Mouse (Mus musculus) megakaryocyte, embryonic 14.5 days (primary cell): ENCODE data around the gene Cox8a. TPM values are rescaled to one million over a fixed set of nuclear protein-coding genes. Genes with fewer than 3 reads are reported as not detected.
A peak's percentile ranks its signal among the peaks of the same experiment; 100 is the strongest.

Source experiments
- H3K27me3 ChIP-seq: replicated peaks from 2 replicates; pipeline ENCODE3; 2012; ENCODE audit warnings: inconsistent platforms
- H3K36me3 ChIP-seq: replicated peaks from 2 replicates; pipeline ENCODE3; 2012; ENCODE audit warnings: low read length, inconsistent platforms, mixed read lengths
- H3K4me1 ChIP-seq: 2 replicates; pipeline ENCODE4 v1.6.1; 2012; ENCODE audit warnings: inconsistent platforms
- H3K4me3 ChIP-seq: replicated peaks from 2 replicates; pipeline ENCODE3; 2012; ENCODE audit warnings: moderate library complexity, mild to moderate bottlenecking, inconsistent platforms
- H3K9me3 ChIP-seq: 2 replicates; pipeline ENCODE4 v1.6.1; 2012; ENCODE audit warnings: inconsistent platforms
- FLI1 ChIP-seq: IDR thresholded peaks from 2 replicates; pipeline ENCODE4 v1.6.1; 2012; ENCODE audit warnings: low read length, inconsistent platforms, mixed read lengths
- GATA1 ChIP-seq: IDR thresholded peaks from 3 replicates; pipeline ENCODE4 v1.6.1; 2012; ENCODE audit warnings: mixed read lengths, low read length, inconsistent platforms, borderline replicate concordance
- polyA plus RNA-seq: library from polyadenylated mRNA; stranded (reverse); fragments of >175 nt; gene quantifications from 2 replicates; pipeline ENCODE4 v1.2.3, GENCODE M21; 2012; ENCODE audit warnings: low replicate concordance; ENCODE audit not compliant: insufficient read depth

Cox8a gene
- polyA plus RNA-seq, 1 experiment = 491 TPM

DNA sequence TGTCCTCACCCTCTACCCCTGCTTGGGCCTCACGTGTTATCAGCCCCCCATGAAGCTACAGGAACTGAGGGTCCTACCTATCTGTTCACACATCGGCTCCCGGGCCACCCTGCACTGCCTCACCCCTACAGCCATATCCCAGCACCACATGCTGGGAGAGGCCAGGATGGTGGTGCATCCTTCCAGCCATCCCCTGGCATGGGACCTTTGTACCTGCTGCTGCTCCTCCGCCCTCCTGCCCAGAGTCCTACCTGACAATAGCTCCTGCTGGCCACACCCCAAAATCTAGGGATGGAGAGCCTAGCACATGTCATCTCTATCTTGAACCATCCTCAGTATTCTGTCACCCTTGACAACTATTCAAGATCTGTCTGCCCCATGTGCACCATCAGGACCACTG is 28.4 kb downstream of the Cox8a start:
- Histone ChIP-seq H3K27me3 (peaks cover 75% of the 10 kb centered on the region), H3K36me3 (no peaks in the 10 kb centered on the region), H3K9me3 (no peaks in the 10 kb centered on the region), H3K4me1 (peaks cover 31% of the 10 kb centered on the region), H3K4me3 (peak overlapping the region; percentile 31)
- TF ChIP-seq FLI1 (no peak), GATA1 (no peak)

GRCm38 (mm10) chr19:7187157-7187556 is 30.3 kb downstream of the Cox8a start:
- Histone ChIP-seq H3K27me3 (peaks cover 76% of the 10 kb centered on the region), H3K9me3 (no peaks in the 10 kb centered on the region), H3K4me3 (peak overlapping the region; percentile 46), H3K36me3 (no peaks in the 10 kb centered on the region), H3K4me1 (peaks cover 36% of the 10 kb centered on the region)
- no peak for TF ChIP-seq FLI1
- no peak for TF ChIP-seq GATA1

DNA sequence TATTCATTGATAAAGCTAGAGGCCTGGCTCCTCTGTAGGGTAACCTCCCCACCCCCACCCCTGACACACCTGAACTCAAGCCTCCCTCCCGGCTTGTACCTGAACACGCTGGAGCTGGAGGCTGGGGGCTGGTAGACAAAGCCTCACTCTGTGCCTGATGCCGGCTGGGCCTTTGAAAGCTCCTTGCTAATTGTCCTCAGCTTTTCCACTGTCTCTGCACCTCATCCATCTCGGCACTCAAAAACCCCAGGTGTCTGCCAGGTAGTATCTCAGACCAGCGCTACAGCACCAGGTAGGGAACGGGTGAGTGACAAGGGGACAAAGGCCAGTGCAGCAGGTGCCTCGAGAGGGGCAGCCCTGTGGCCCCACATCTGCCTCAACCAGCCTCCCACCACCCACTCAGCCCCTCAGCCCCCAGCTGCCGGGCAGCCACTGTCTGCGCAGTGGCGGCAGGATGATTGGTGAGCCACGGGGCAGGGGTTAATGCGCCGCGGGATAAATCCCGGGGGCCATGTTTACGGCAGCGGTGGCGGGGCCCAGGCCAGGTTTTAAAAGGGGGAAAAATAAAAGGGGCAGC is 31.6 kb downstream of the Cox8a start:
- peaks cover 79% of the 10 kb centered on the region for H3K27me3 ChIP-seq

DNA sequence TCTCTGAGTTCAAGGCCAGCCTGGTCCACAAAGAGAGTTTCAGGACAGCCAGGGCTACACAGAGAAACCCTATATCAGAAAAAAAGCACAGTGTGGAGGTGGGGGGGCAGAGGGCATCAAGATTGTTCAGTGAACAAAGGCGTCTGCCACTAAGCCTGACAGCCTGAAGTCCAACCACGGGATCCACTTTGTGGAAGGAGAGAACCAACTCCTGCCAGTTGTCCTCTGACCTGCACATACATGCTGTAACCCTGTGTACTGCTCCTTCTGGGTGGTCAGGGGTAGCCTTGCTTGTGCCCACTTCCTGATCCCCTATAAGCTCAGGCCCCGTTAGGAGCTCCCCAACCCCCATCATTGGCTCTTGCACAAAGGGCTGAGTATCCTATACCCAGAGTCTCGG is 32.4 kb downstream of the Cox8a start:
- Histone ChIP-seq H3K9me3 (no peaks in the 10 kb centered on the region), H3K36me3 (no peaks in the 10 kb centered on the region), H3K4me1 (peaks cover 26% of the 10 kb centered on the region), H3K4me3 (no peak overlapping the region), H3K27me3 (peaks cover 86% of the 10 kb centered on the region)
- TF ChIP-seq FLI1 = no peak
- no peak for TF ChIP-seq GATA1

More for the DNA sequence above, 31.6 kb downstream of the Cox8a start:
- Histone ChIP-seq H3K4me1 (peaks cover 31% of the 10 kb centered on the region), H3K36me3 (no peaks in the 10 kb centered on the region), H3K9me3 (no peaks in the 10 kb centered on the region), H3K4me3 (no peak overlapping the region)
- no peak for TF ChIP-seq FLI1
- TF ChIP-seq GATA1 = no peak

DNA sequence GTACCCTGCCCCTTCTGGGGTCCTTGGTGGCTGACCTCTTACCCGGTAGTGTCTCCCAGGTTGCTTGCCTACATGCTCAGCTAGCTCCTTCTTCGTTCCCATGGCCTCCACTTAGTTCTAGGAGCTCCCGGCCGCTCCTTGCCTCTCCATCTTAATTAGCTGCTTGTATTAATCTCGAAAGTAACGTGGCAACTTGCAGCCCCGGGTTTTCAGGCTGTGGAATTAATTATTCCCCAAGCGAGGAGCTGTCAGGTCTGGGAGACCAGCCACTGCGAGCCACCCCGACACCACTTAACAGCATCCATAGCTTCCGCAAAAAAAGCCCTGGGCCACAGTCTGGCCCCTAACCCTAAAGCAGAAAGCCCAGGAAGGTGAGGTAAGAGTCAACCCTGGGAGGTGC is 34.0 kb downstream of the Cox8a start:
- Histone ChIP-seq H3K36me3 (no peaks in the 10 kb centered on the region), H3K4me3 (no peak overlapping the region), H3K27me3 (peaks cover 90% of the 10 kb centered on the region), H3K4me1 (peaks cover 31% of the 10 kb centered on the region), H3K9me3 (no peaks in the 10 kb centered on the region)
- TF ChIP-seq FLI1 (no peak), GATA1 (no peak)

GRCm38 (mm10) chr19:7182273-7182949 is 35.0 kb downstream of the Cox8a start:
- Histone ChIP-seq H3K4me3 (no peak overlapping the region), H3K4me1 (peaks cover 26% of the 10 kb centered on the region), H3K27me3 (peaks cover 91% of the 10 kb centered on the region), H3K9me3 (no peaks in the 10 kb centered on the region), H3K36me3 (no peaks in the 10 kb centered on the region)
- TF ChIP-seq GATA1 (no peak), FLI1 (no peak)

GRCm38 (mm10) chr19:7181496-7181895 is 35.9 kb downstream of the Cox8a start:
- no peaks in the 10 kb centered on the region for H3K9me3 ChIP-seq
- H3K4me1 ChIP-seq = peaks cover 20% of the 10 kb centered on the region
- no peaks in the 10 kb centered on the region for H3K36me3 ChIP-seq
- peaks cover 91% of the 10 kb centered on the region for H3K27me3 ChIP-seq
- no peak overlapping the region for H3K4me3 ChIP-seq
- no peak for TF ChIP-seq FLI1
- TF ChIP-seq GATA1 = no peak

- TF ChIP-seq GATA1 (no peak), FLI1 (no peak)
- Histone ChIP-seq H3K4me3 (no peak overlapping the region), H3K9me3 (no peaks in the 10 kb centered on the region), H3K27me3 (peaks cover 91% of the 10 kb centered on the region), H3K4me1 (peaks cover 17% of the 10 kb centered on the region), H3K36me3 (no peaks in the 10 kb centered on the region)
These were observed 36.5 kb downstream of the Cox8a start for GRCm38 (mm10) chr19:7180756-7181405.

- H3K27me3 ChIP-seq = peaks cover 94% of the 10 kb centered on the region
- TF ChIP-seq FLI1 = no peak
- no peak for TF ChIP-seq GATA1
These were observed 38.5 kb downstream of the Cox8a start for GRCm38 (mm10) chr19:7178841-7179452.

GRCm38 (mm10) chr19:7177804-7178511 is 39.5 kb downstream of the Cox8a start:
- no peaks in the 10 kb centered on the region for H3K36me3 ChIP-seq
- H3K27me3 ChIP-seq = peaks cover 95% of the 10 kb centered on the region
- peak overlapping the region; percentile 28 for H3K4me3 ChIP-seq
- no peak for TF ChIP-seq GATA1
- no peak for TF ChIP-seq FLI1
- no peaks in the 10 kb centered on the region; the same call in 1 of the 2 replicates for H3K9me3 ChIP-seq
- peaks cover 17% of the 10 kb centered on the region for H3K4me1 ChIP-seq

More at GRCm38 (mm10) chr19:7178841-7179452, 38.5 kb downstream of the Cox8a start:
- H3K4me1 ChIP-seq = peaks cover 17% of the 10 kb centered on the region
- no peaks in the 10 kb centered on the region for H3K36me3 ChIP-seq
- no peaks in the 10 kb centered on the region; the same call in 1 of the 2 replicates for H3K9me3 ChIP-seq
- H3K4me3 ChIP-seq = no peak overlapping the region
